Mouse (Mus musculus): ENCODE results near the gene Mapk8ip3. TPM values are rescaled to one million over a fixed set of nuclear protein-coding genes. Genes with fewer than 3 reads are reported as not detected.

Gene Mapk8ip3
- polyA plus RNA-seq, 1 experiment from 2014 or later = 31.1 TPM

- 0 out of 2 replicates have a peak overlapping the region, but pooled peaks have one; percentile 97 for H3K4me2 ChIP-seq
- no peak for ATAC-seq (replicated peaks; ENCODE audit: low FRiP score)
- H3K27me3 ChIP-seq = no peaks in the 10 kb centered on the region
- H3K9me3 ChIP-seq (replicated peaks) = no peaks in the 10 kb centered on the region
- 0 out of 2 replicates have a peak overlapping the region, but pooled peaks have one; percentile 92 for H3K9ac ChIP-seq
- peaks cover 67% of the 10 kb centered on the region for H3K36me3 ChIP-seq
- peaks cover 41% of the 10 kb centered on the region for H3K4me1 ChIP-seq
- H3K4me3 ChIP-seq (replicated peaks) = peak overlapping the region; percentile 77; the same call in 1 of the 2 replicates
- 80% methylated on average over 4 of the region's 4 CpGs for WGBS
- no peak overlapping the region for H3K27ac ChIP-seq
Observed at GRCm38 (mm10) chr17:24898041-24898854, 38.5 kb downstream of the Mapk8ip3 start.

- H3K4me3 ChIP-seq (replicated peaks) = peak overlapping the region; percentile 77
Observed at GRCm38 (mm10) chr17:24897600-24897999, 39.2 kb downstream of the Mapk8ip3 start.

GRCm38 (mm10) chr17:24896993-24897269 lies 39.8 kb downstream of the Mapk8ip3 start:
- Histone ChIP-seq H3K27me3 (no peaks in the 10 kb centered on the region), H3K27ac (peak overlapping the region; percentile 91; the same call in 1 of the 2 replicates), H3K4me1 (peaks cover 41% of the 10 kb centered on the region), H3K36me3 (peaks cover 67% of the 10 kb centered on the region), H3K4me3 (replicated peaks) (peak overlapping the region; percentile 77), H3K9ac (peak overlapping the region; percentile 92), H3K9me3 (replicated peaks) (no peaks in the 10 kb centered on the region), H3K4me2 (peak overlapping the region; percentile 97)
- 31% methylated on average over 11 of the region's 11 CpGs for WGBS
- no peak for ATAC-seq (replicated peaks; ENCODE audit: low FRiP score)

More at GRCm38 (mm10) chr17:24897600-24897999, 39.2 kb downstream of the Mapk8ip3 start:
- Histone ChIP-seq H3K27me3 (no peaks in the 10 kb centered on the region), H3K4me1 (peaks cover 41% of the 10 kb centered on the region), H3K9me3 (replicated peaks) (no peaks in the 10 kb centered on the region), H3K27ac (no peak overlapping the region), H3K36me3 (peaks cover 67% of the 10 kb centered on the region), H3K4me2 (peak overlapping the region; percentile 97; the same call in 1 of the 2 replicates), H3K9ac (peak overlapping the region; percentile 92; the same call in 1 of the 2 replicates)
- no peak for ATAC-seq (replicated peaks; ENCODE audit: low FRiP score)
- WGBS = 74% methylated on average over 4 of the region's 4 CpGs

GRCm38 (mm10) chr17:24896241-24896992 lies 40.4 kb downstream of the Mapk8ip3 start, which contains the start of gene Nme3:
TSS of gene Nme3 (plus strand) at chr17:24896500.
- peak within 1 kb of the TSS; percentile 92 for H3K9ac ChIP-seq
- H3K36me3 ChIP-seq = peaks cover 67% of the 10 kb centered on the region
- no peaks in the 10 kb centered on the region for H3K9me3 ChIP-seq (replicated peaks)
- peak within 1 kb of the TSS; percentile 97 for H3K4me2 ChIP-seq
- H3K27ac ChIP-seq = peak within 1 kb of the TSS; percentile 91
- H3K4me1 ChIP-seq = peaks cover 41% of the 10 kb centered on the region
- peak within 1 kb of the TSS; percentile 77 for H3K4me3 ChIP-seq (replicated peaks)
- peak; percentile 82 for ATAC-seq (replicated peaks; ENCODE audit: low FRiP score)
- 1% methylated on average over 50 of the region's 50 CpGs for WGBS
- H3K27me3 ChIP-seq = no peaks in the 10 kb centered on the region

- Histone ChIP-seq H3K36me3 (peaks cover 67% of the 10 kb centered on the region), H3K27ac (peak overlapping the region; percentile 91), H3K4me3 (replicated peaks) (peak overlapping the region; percentile 77), H3K4me1 (peaks cover 41% of the 10 kb centered on the region), H3K9ac (peak overlapping the region; percentile 92), H3K4me2 (peak overlapping the region; percentile 97), H3K27me3 (no peaks in the 10 kb centered on the region), H3K9me3 (replicated peaks) (no peaks in the 10 kb centered on the region)
- 9% methylated on average over 23 of the region's 23 CpGs for WGBS
- peak; percentile 15 for ATAC-seq (replicated peaks; ENCODE audit: low FRiP score)
Observed at GRCm38 (mm10) chr17:24895571-24896240, 41.1 kb downstream of the Mapk8ip3 start.

- WGBS = under 1% methylated on average over 62 of the region's 62 CpGs
- Histone ChIP-seq H3K36me3 (peaks cover 67% of the 10 kb centered on the region), H3K9me3 (replicated peaks) (no peaks in the 10 kb centered on the region), H3K4me2 (peak within 1 kb of the TSS; percentile 97), H3K4me3 (replicated peaks) (peak within 1 kb of the TSS; percentile 77), H3K27me3 (no peaks in the 10 kb centered on the region), H3K9ac (peak within 1 kb of the TSS; percentile 92), H3K27ac (peak within 1 kb of the TSS; percentile 91), H3K4me1 (peaks cover 41% of the 10 kb centered on the region)
- ATAC-seq (replicated peaks; ENCODE audit: low FRiP score) = peak; percentile 33; the same call in 1 of the 2 replicates
Observed at GRCm38 (mm10) chr17:24894995-24895547, 41.7 kb downstream of the Mapk8ip3 start, which contains the start of the genes Eme2 and Mrps34. TSS of gene Eme2 (minus strand) at chr17:24895087. TSS of gene Mrps34 (plus strand) at chr17:24895116.

GRCm38 (mm10) chr17:24894061-24894994 lies 42.4 kb downstream of the Mapk8ip3 start:
- H3K36me3 ChIP-seq = peaks cover 67% of the 10 kb centered on the region
- H3K9me3 ChIP-seq (replicated peaks) = no peaks in the 10 kb centered on the region
- WGBS = 10% methylated on average over 31 of the region's 31 CpGs
- H3K9ac ChIP-seq = peak overlapping the region; percentile 92
- peaks cover 41% of the 10 kb centered on the region for H3K4me1 ChIP-seq
- H3K27ac ChIP-seq = peak overlapping the region; percentile 91
- peak; percentile 3; the same call in 1 of the 2 replicates for ATAC-seq (replicated peaks; ENCODE audit: low FRiP score)
- H3K4me3 ChIP-seq (replicated peaks) = peak overlapping the region; percentile 77
- peak overlapping the region; percentile 97 for H3K4me2 ChIP-seq
- no peaks in the 10 kb centered on the region for H3K27me3 ChIP-seq

GRCm38 (mm10) chr17:24893276-24893675 lies 43.5 kb downstream of the Mapk8ip3 start:
- no peak overlapping the region for H3K9ac ChIP-seq
- H3K4me2 ChIP-seq = peak overlapping the region; percentile 97; the same call in 1 of the 2 replicates
- H3K27me3 ChIP-seq = no peaks in the 10 kb centered on the region
- H3K27ac ChIP-seq = no peak overlapping the region
- 97% methylated on average over 2 of the region's 2 CpGs for WGBS
- H3K4me3 ChIP-seq (replicated peaks) = peak overlapping the region; percentile 77; the same call in 1 of the 2 replicates
- no peaks in the 10 kb centered on the region for H3K9me3 ChIP-seq (replicated peaks)
- no peak for ATAC-seq (replicated peaks; ENCODE audit: low FRiP score)
- peaks cover 46% of the 10 kb centered on the region for H3K4me1 ChIP-seq
- H3K36me3 ChIP-seq = peaks cover 62% of the 10 kb centered on the region

- no peak for ATAC-seq (replicated peaks; ENCODE audit: low FRiP score)
- Histone ChIP-seq H3K9ac (no peak overlapping the region), H3K9me3 (replicated peaks) (no peaks in the 10 kb centered on the region), H3K27me3 (no peaks in the 10 kb centered on the region), H3K4me3 (replicated peaks) (0 out of 2 replicates have a peak overlapping the region, but pooled peaks have one; percentile 2), H3K36me3 (peaks cover 57% of the 10 kb centered on the region), H3K4me2 (no peak overlapping the region), H3K4me1 (peaks cover 46% of the 10 kb centered on the region), H3K27ac (no peak overlapping the region)
- WGBS = 93% methylated on average over 12 of the region's 12 CpGs
Observed at GRCm38 (mm10) chr17:24892785-24893184, 44.0 kb downstream of the Mapk8ip3 start.

- WGBS = 86% methylated on average over 13 of the region's 13 CpGs
- H3K36me3 ChIP-seq = peaks cover 52% of the 10 kb centered on the region
Observed at GRCm38 (mm10) chr17:24891321-24891720, 45.5 kb downstream of the Mapk8ip3 start.

More at GRCm38 (mm10) chr17:24891321-24891720, 45.5 kb downstream of the Mapk8ip3 start:
- Histone ChIP-seq H3K4me2 (no peak overlapping the region), H3K27me3 (no peaks in the 10 kb centered on the region), H3K4me3 (replicated peaks) (no peak overlapping the region), H3K9me3 (replicated peaks) (no peaks in the 10 kb centered on the region), H3K4me1 (peaks cover 41% of the 10 kb centered on the region), H3K9ac (no peak overlapping the region), H3K27ac (no peak overlapping the region)
- ATAC-seq (replicated peaks; ENCODE audit: low FRiP score) = no peak

All from kidney, embryonic 15.5 days (tissue).